Mouse (Mus musculus) erythroblast, adult 5-6 weeks (primary cell): Measurements from ENCODE around the gene Lrrc1. TPM values are rescaled to one million over a fixed set of nuclear protein-coding genes. Genes with fewer than 3 reads are reported as not detected.
"Not testable (repeated sequence)": the region's sequence is repeated elsewhere in the genome, so short reads cannot be mapped to it uniquely, and the experiment has no call there.

Experiments
- ATAC-seq: replicated peaks from 2 replicates; pipeline ENCODE4 v1.8.0; 2016; ENCODE audit warnings: moderate number of reproducible peaks, mild to moderate bottlenecking, moderate TSS enrichment, inconsistent platforms; ENCODE audit not compliant: poor library complexity, low FRiP score, severe bottlenecking
- total RNA-seq, 2 experiments: library from RNA; stranded (forward) in 1 of 2; stranded (reverse) in 1 of 2; fragments of 150-400 nt in 1 of 2; fragments of 200-764, 138-1000 nt in 1 of 2; gene quantifications; 2 replicates each; pipeline versions ENCODE4 v1.2.3 to v1.2.4; 2015 to 2017; ENCODE audit warnings: low replicate concordance in 2 of 2

Gene Lrrc1
- total RNA-seq (2015; ENCODE audit: low replicate concordance): 0.96 and 1.5 TPM in 2 replicates
- 2.1 and 2.4 TPM in 2 replicates for total RNA-seq (2017; ENCODE audit: low replicate concordance)

DNA sequence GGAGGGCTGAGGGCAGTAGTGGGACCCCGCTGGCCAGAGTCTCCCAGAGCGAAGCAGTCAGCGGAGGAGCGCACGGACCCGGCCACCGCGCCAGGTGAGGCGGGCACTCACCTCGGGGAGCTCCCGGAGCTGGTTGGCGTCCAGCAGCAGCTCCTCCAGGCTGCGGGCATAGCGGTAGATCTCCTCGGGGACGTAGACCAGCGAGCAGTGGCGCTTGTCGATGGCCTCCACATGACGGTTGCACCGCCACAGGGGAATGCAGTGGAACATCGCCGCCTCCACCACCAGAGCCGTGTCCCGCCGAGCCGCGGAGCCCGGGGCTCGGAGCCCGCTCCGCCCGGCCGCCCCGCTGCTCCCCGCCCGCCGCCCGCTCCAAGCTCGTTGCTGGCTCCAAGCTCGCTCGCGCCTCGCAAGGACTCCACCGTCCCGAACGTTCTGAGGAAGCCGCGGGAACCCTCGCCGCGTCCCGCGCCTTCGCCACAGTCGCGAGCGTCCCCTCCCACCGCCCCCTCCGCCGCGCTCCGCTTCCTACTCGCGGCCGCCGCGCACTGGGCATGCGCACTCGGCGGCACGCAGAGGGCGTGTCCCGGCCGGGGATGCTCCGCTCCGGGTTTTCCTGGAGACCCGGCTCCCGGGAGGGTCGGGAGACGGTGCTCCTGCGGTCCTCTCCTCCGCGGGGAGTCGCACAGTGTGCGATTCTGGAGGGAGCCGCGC is at the start of gene Lrrc1:
TSS of gene Lrrc1 (minus strand) at position 517 of the 714 bp plus-strand sequence.
- ATAC-seq: peak; percentile 68

- no peak for ATAC-seq
These were observed 47.8 kb upstream of the Lrrc1 start for GRCm38 (mm10) chr9:77592423-77592822.

DNA sequence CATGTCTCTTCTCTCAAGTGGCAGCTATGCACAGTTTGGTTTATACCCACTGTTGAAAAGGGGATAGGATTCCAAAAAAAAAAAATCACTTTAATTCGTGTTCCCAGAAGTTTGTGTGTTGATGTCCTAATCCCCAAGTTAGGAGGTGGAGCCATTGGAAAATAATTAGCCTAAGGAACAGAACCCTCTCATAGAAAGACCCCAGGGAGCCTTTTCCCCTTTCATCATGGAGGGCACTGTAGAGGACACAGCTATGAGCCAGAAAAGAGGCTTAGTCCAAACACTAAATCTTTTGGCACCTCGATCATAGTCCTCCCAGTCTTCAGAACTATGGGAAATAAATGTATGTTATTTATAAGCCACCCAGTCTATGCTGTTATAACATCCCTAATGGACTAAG is 44.8 kb upstream of the Lrrc1 start:
- ATAC-seq: no peak

DNA sequence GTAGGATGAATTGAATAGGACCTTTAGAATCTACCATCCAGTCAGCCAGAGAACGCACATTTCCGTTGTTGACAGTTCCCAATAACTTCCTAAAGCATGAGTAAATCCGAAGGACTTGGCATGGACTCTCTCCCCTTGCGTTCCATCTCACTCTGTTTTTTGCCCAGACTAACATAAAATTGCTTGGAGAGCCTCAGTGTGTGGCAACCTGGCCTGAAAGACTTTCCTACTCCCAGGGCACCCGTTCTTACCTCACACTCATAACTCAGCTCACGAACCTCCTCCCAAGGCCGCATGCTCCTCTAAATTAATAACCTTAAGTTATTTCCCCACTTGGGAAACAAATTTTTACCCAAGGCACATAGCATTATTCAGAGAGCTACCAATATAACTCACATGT is 42.9 kb upstream of the Lrrc1 start:
- ATAC-seq: no peak

GRCm38 (mm10) chr9:77586806-77587591 is 42.3 kb upstream of the Lrrc1 start:
- ATAC-seq: no peak

- ATAC-seq: no peak
These were observed 40.1 kb upstream of the Lrrc1 start for GRCm38 (mm10) chr9:77584746-77585145.

DNA sequence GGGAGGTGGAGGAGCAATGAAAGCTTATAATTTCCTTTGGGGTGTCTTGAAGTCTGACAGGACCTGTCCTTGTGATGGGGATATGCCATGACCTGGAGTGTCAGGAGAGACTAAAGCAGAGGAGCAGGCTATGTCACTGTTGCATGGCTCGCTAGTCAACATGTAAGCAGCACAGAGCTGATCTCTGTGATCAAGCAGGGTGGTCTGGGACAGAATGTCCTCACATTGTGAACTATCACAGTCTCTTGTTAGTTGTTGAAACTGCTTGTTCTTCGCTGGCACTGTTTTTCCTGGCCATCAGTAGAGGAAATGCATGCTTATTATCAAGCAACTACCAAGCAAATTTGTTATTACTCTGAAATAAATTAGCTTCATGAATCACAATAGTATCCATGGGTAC is 38.6 kb upstream of the Lrrc1 start:
- no peak for ATAC-seq

DNA sequence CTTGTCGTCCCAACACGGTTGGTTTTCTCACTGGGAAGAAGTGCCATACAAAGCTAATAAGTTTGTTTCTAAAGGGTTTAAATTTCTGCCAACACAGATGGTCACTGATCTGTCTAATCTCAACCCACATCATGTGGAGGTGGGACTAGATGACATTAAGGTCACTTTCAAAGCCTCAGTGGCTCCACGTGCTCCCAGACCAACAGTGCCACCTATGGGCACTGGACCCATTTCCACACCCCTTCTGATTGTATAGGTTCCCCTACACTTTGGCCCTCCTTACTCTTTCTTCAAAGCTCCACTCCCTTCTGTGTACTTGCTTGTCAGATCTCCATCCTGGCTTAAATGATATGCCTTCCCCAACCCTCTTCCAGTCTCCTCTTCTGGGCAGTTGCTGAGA is 35.2 kb upstream of the Lrrc1 start:
- ATAC-seq: no peak

- no peak for ATAC-seq
These were observed 33.3 kb upstream of the Lrrc1 start for GRCm38 (mm10) chr9:77577931-77578330.

GRCm38 (mm10) chr9:77577409-77577808 is 32.7 kb upstream of the Lrrc1 start:
- no peak for ATAC-seq

GRCm38 (mm10) chr9:77576320-77576719 is 31.6 kb upstream of the Lrrc1 start:
- no peak for ATAC-seq

DNA sequence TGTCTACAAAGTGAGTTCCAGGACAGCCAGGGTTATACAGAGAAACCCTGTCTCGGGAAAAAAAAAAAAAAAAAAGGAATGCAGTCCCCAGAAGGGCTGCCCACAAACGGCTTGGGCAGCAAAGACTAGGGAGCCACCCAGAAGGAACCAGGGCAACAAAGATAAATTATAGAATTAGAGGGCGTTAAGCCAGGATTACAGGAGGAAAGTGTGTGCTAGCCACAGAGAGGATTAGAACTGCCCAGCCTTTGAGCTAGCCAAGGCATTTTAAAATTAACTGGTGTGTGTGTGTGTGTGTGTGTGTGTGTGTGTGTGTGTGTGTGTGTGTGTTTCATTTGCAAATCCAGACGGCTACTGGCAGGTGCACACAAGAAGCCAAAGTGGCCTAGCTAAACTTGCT is 30.3 kb upstream of the Lrrc1 start:
- not testable (repeated sequence) for ATAC-seq

DNA sequence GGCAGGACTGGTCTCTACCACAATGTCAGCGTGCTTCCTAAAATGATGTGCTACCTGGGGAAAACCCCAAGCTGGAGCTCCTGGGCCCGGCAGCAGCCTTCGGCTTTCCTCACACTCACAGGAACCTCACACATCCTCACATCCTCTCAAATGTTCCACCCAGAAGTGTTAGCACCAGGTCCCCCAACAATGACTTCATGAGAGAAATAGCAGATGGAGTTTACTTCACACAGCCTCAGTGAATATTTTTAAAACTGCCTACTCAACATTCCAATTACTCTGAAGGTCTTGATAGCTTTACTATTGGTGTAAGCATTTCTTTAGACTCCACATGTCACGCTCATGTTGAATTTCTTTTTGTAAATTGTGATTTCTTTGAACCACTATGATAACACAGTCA is 27.2 kb upstream of the Lrrc1 start:
- ATAC-seq: no peak

DNA sequence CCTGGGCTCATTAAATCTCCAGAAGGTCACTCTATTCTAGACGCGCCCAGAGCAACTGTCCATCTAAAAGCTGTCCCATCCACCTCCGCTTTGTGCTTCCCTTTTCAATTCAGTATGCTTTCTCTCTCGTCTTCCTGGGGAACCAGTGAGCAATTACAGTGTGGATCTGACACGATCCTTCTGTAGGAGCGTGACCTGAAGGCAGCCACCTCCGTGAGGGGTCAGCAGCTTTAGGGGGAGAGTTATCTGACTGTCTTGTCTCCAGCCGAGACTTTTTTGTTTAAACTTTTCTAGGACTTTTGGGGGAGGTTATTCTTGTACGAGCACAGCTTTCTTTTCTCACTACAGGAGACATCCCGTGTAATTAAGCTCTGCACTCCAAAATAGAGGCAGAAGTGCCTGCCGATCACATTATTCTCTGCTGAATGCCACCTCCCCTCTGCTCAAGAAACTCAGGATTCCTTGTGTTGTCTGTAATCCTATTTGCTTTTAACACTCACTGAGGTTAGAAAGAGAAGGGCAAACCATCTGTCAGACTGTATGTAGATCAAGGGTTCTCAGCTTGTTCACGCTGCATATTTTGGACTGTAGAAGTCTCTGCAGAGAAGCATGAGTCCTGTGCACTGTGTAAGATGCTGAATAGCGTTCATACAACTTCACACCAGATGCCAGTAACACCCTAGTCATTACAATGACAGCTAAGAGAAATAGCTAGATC is 24.3 kb upstream of the Lrrc1 start:
- ATAC-seq: no peak

GRCm38 (mm10) chr9:77561827-77562226 is 17.2 kb upstream of the Lrrc1 start:
- no peak for ATAC-seq

- no peak for ATAC-seq
These were observed 13.3 kb upstream of the Lrrc1 start for GRCm38 (mm10) chr9:77557963-77558362.

DNA sequence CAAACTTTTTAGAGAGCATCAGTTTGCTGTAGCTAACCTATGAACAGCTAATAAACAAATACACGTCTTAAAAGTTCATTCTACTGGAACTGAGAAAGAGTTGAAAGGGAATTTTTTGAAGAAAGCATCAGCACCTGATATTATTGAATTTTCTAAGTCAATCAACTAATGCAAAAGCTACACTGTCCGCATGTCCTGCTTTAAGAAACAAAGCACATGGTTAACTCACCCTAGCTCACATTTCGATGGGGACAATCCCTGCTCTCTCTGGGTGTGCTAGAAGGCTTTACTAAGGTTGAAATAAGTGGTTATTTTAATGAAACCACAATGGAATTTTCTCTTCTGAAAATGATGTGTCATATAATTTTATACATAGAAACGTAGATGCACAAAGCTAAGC is 12.5 kb upstream of the Lrrc1 start:
- ATAC-seq: no peak

DNA sequence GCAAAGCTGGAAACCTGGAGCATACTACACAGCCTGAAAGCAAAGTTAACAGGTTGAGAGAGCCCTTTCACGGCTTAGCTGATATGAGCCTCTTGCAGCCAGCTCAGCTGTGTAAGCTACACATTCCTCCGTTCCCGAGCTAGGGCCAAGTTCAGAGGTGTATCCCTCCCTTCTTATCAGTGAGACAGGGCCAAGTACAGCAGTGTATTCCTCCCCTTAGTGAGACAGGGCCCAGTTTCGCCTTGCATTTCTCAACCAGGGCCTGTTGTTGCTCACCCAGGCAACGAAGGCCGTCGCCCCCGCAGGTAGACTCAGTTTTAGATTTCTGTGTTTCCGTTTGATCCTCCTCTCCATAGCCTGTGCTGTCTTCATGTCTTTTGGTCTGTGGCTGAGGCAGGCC is 11.8 kb upstream of the Lrrc1 start:
- no peak for ATAC-seq

DNA sequence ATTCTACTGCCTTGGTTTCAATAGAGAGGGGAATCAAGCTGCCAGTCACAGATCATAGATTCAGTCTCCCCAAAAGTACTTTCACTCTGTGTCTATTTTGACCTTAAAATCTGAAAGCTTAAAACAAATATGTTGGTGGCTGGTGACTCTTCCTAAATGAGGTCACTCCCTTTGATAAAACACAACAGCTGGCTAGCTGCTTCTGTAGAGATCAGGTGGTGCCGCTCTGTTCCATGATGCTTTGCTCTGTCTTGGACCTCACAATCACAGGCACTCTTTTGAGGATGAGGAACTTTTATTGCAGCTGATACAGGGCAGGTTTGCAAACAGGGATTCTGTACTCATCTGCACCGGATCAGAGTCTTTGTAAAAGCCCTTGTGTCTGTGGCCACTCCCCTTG is 8.8 kb upstream of the Lrrc1 start:
- no peak for ATAC-seq

DNA sequence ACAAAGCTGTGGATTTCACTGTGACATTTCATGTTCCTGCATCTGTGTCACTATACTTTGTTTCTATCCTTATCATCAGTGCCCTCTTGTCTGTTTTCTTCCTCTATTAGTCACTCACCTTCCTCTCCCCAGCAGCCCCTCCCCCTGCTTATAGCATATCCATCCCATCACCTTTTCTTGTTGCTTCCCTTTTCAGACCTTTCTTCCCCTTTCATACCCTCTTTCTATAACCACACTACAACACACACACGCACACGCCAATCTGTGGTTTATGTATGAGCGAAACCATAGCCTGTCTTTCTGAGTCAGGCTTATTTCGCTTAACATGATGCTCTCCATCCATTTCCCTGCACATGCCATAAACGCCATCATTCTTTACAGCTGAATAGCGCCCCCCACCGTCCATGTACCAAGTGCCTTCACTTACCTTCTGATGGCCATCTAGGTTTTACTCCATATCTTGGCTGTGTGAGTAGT is 6.4 kb upstream of the Lrrc1 start:
- ATAC-seq: no peak

DNA sequence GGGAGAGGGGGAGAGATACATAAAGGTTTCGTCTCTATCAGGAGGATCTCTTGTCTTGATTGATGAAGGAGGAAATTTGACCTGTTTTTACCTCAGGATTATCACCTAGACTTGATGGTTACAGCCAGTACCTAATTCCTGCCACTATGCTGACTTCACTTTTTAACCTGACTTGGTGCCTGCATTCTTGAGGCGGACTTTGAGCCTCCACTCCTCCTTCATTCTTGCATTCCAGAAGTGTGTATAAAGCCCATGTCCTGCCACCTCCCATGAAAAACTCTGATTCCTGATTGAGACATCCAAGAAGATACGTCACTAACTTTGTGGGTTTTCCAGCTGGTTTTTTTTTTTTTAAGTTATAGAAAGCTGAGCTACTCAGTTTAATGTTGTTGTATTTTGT is 1.3 kb upstream of the Lrrc1 start:
- no peak for ATAC-seq
